Mouse (Mus musculus): ENCODE results near the gene Ptprn2. TPM values are rescaled to one million over a fixed set of nuclear protein-coding genes. Genes with fewer than 3 reads are reported as not detected.

The Ptprn2 gene
- polyA plus RNA-seq, 1 experiment from 2014 or later, result 0.15 TPM

GRCm38 (mm10) chr12:117160211-117160891, 674.8 kb downstream of the Ptprn2 start:
- peaks cover 93% of the 10 kb centered on the region for H3K27me3 ChIP-seq (replicated peaks)
- H3K4me1 ChIP-seq, result peaks cover 17% of the 10 kb centered on the region
- peak overlapping the region; percentile 66 for H3K9ac ChIP-seq
- 6% methylated on average over 30 of the region's 30 CpGs for WGBS
- ATAC-seq (ENCODE audit: extremely low read depth, insufficient number of reproducible peaks, low FRiP score, low TSS enrichment), result no peak
- peak overlapping the region; percentile 47 for H3K4me3 ChIP-seq
- H3K4me2 ChIP-seq, result peak overlapping the region; percentile 66
- H3K36me3 ChIP-seq, result no peaks in the 10 kb centered on the region
- H3K27ac ChIP-seq (replicated peaks), result no peak overlapping the region
- H3K9me3 ChIP-seq, result no peaks in the 10 kb centered on the region

- Histone ChIP-seq H3K4me2 (no peak overlapping the region), H3K36me3 (no peaks in the 10 kb centered on the region), H3K27ac (replicated peaks) (no peak overlapping the region), H3K4me1 (peaks cover 17% of the 10 kb centered on the region), H3K4me3 (no peak overlapping the region), H3K9ac (no peak overlapping the region), H3K9me3 (no peaks in the 10 kb centered on the region), H3K27me3 (replicated peaks) (peaks cover 84% of the 10 kb centered on the region)
- WGBS, result 61% methylated on average over 3 of the region's 3 CpGs
- no peak for ATAC-seq (ENCODE audit: extremely low read depth, insufficient number of reproducible peaks, low FRiP score, low TSS enrichment)
These were observed 676.7 kb downstream of the Ptprn2 start for GRCm38 (mm10) chr12:117162180-117162579.

GRCm38 (mm10) chr12:117163789-117164188, 678.3 kb downstream of the Ptprn2 start:
- WGBS, result 48% methylated on average over 3 of the region's 3 CpGs
- no peak overlapping the region for H3K4me2 ChIP-seq
- H3K4me1 ChIP-seq, result peaks cover 17% of the 10 kb centered on the region
- H3K27ac ChIP-seq (replicated peaks), result no peak overlapping the region
- H3K27me3 ChIP-seq (replicated peaks), result peaks cover 79% of the 10 kb centered on the region
- H3K9ac ChIP-seq, result no peak overlapping the region
- H3K9me3 ChIP-seq, result no peaks in the 10 kb centered on the region
- no peak overlapping the region for H3K4me3 ChIP-seq
- H3K36me3 ChIP-seq, result no peaks in the 10 kb centered on the region
- ATAC-seq (ENCODE audit: extremely low read depth, insufficient number of reproducible peaks, low FRiP score, low TSS enrichment), result no peak

GRCm38 (mm10) chr12:117166266-117166665, 680.7 kb downstream of the Ptprn2 start:
- no peak overlapping the region for H3K4me2 ChIP-seq
- no peak overlapping the region for H3K27ac ChIP-seq (replicated peaks)
- peaks cover 5% of the 10 kb centered on the region; the same call in 1 of the 2 replicates for H3K4me1 ChIP-seq
- peaks cover 68% of the 10 kb centered on the region for H3K27me3 ChIP-seq (replicated peaks)
- H3K9me3 ChIP-seq, result no peaks in the 10 kb centered on the region
- H3K9ac ChIP-seq, result no peak overlapping the region
- WGBS, result 88% methylated on average over 5 of the region's 5 CpGs
- ATAC-seq (ENCODE audit: extremely low read depth, insufficient number of reproducible peaks, low FRiP score, low TSS enrichment), result no peak
- no peak overlapping the region for H3K4me3 ChIP-seq
- H3K36me3 ChIP-seq, result no peaks in the 10 kb centered on the region

- Histone ChIP-seq H3K27ac (replicated peaks) (no peak overlapping the region), H3K4me1 (peaks cover 23% of the 10 kb centered on the region), H3K4me2 (no peak overlapping the region), H3K36me3 (no peaks in the 10 kb centered on the region), H3K4me3 (no peak overlapping the region), H3K9ac (no peak overlapping the region), H3K27me3 (replicated peaks) (peaks cover 50% of the 10 kb centered on the region), H3K9me3 (no peaks in the 10 kb centered on the region)
- ATAC-seq (ENCODE audit: extremely low read depth, insufficient number of reproducible peaks, low FRiP score, low TSS enrichment), result no peak
- 47% methylated on average over 5 of the region's 5 CpGs for WGBS
These were observed 684.1 kb downstream of the Ptprn2 start for GRCm38 (mm10) chr12:117169670-117170069.

GRCm38 (mm10) chr12:117172529-117172884, 687.0 kb downstream of the Ptprn2 start:
- 53% methylated on average over 2 of the region's 2 CpGs for WGBS

GRCm38 (mm10) chr12:117172885-117173529, 687.5 kb downstream of the Ptprn2 start:
- peaks cover 38% of the 10 kb centered on the region for H3K27me3 ChIP-seq (replicated peaks)
- WGBS, result 45% methylated on average over 11 of the region's 11 CpGs
- H3K4me2 ChIP-seq, result no peak overlapping the region
- ATAC-seq (ENCODE audit: extremely low read depth, insufficient number of reproducible peaks, low FRiP score, low TSS enrichment), result no peak
- peaks cover 24% of the 10 kb centered on the region for H3K4me1 ChIP-seq
- H3K9ac ChIP-seq, result no peak overlapping the region
- no peaks in the 10 kb centered on the region for H3K9me3 ChIP-seq
- H3K27ac ChIP-seq (replicated peaks), result no peak overlapping the region
- no peak overlapping the region for H3K4me3 ChIP-seq
- H3K36me3 ChIP-seq, result no peaks in the 10 kb centered on the region

More at GRCm38 (mm10) chr12:117172529-117172884, 687.0 kb downstream of the Ptprn2 start:
- H3K27ac ChIP-seq (replicated peaks), result no peak overlapping the region
- H3K4me2 ChIP-seq, result no peak overlapping the region
- no peak overlapping the region for H3K4me3 ChIP-seq
- no peak overlapping the region for H3K9ac ChIP-seq
- H3K27me3 ChIP-seq (replicated peaks), result peaks cover 38% of the 10 kb centered on the region
- ATAC-seq (ENCODE audit: extremely low read depth, insufficient number of reproducible peaks, low FRiP score, low TSS enrichment), result no peak
- peaks cover 24% of the 10 kb centered on the region for H3K4me1 ChIP-seq
- H3K36me3 ChIP-seq, result no peaks in the 10 kb centered on the region
- H3K9me3 ChIP-seq, result no peaks in the 10 kb centered on the region

GRCm38 (mm10) chr12:117174189-117174588, 688.7 kb downstream of the Ptprn2 start:
- H3K4me3 ChIP-seq, result no peak overlapping the region
- H3K9me3 ChIP-seq, result no peaks in the 10 kb centered on the region
- no peak overlapping the region for H3K9ac ChIP-seq
- peaks cover 24% of the 10 kb centered on the region for H3K4me1 ChIP-seq
- WGBS, result 18% methylated on average over 3 of the region's 3 CpGs
- H3K36me3 ChIP-seq, result no peaks in the 10 kb centered on the region
- no peak for ATAC-seq (ENCODE audit: extremely low read depth, insufficient number of reproducible peaks, low FRiP score, low TSS enrichment)
- peaks cover 30% of the 10 kb centered on the region for H3K27me3 ChIP-seq (replicated peaks)
- no peak overlapping the region for H3K4me2 ChIP-seq
- H3K27ac ChIP-seq (replicated peaks), result no peak overlapping the region

GRCm38 (mm10) chr12:117175072-117175681, 689.7 kb downstream of the Ptprn2 start:
- Histone ChIP-seq H3K9me3 (no peaks in the 10 kb centered on the region), H3K27me3 (replicated peaks) (peaks cover 27% of the 10 kb centered on the region), H3K36me3 (no peaks in the 10 kb centered on the region), H3K9ac (no peak overlapping the region), H3K4me2 (no peak overlapping the region), H3K4me3 (no peak overlapping the region), H3K27ac (replicated peaks) (no peak overlapping the region), H3K4me1 (peaks cover 18% of the 10 kb centered on the region)
- WGBS, result 81% methylated on average over 15 of the region's 15 CpGs
- ATAC-seq (ENCODE audit: extremely low read depth, insufficient number of reproducible peaks, low FRiP score, low TSS enrichment), result no peak

- Histone ChIP-seq H3K4me2 (no peak overlapping the region), H3K4me1 (peaks cover 18% of the 10 kb centered on the region), H3K36me3 (no peaks in the 10 kb centered on the region), H3K27me3 (replicated peaks) (peaks cover 24% of the 10 kb centered on the region), H3K4me3 (no peak overlapping the region), H3K27ac (replicated peaks) (no peak overlapping the region), H3K9me3 (no peaks in the 10 kb centered on the region), H3K9ac (no peak overlapping the region)
- ATAC-seq (ENCODE audit: extremely low read depth, insufficient number of reproducible peaks, low FRiP score, low TSS enrichment), result no peak
- 81% methylated on average over 13 of the region's 13 CpGs for whole genome bisulfite sequencing
These were observed 690.8 kb downstream of the Ptprn2 start for GRCm38 (mm10) chr12:117176259-117176823.

GRCm38 (mm10) chr12:117187167-117187566, 701.6 kb downstream of the Ptprn2 start:
- Histone ChIP-seq H3K4me1 (0 out of 2 replicates have a peak, but pooled peaks cover 3% of the 10 kb centered on the region), H3K9me3 (no peaks in the 10 kb centered on the region), H3K9ac (no peak overlapping the region), H3K4me2 (no peak overlapping the region), H3K4me3 (no peak overlapping the region), H3K27me3 (replicated peaks) (no peaks in the 10 kb centered on the region), H3K36me3 (no peaks in the 10 kb centered on the region), H3K27ac (replicated peaks) (no peak overlapping the region)
- WGBS, result 73% methylated on average over 3 of the region's 3 CpGs
- ATAC-seq (ENCODE audit: extremely low read depth, insufficient number of reproducible peaks, low FRiP score, low TSS enrichment), result no peak
